Mouse (Mus musculus): ENCODE results near the gene Abca12.

The Abca12 gene

DNA sequence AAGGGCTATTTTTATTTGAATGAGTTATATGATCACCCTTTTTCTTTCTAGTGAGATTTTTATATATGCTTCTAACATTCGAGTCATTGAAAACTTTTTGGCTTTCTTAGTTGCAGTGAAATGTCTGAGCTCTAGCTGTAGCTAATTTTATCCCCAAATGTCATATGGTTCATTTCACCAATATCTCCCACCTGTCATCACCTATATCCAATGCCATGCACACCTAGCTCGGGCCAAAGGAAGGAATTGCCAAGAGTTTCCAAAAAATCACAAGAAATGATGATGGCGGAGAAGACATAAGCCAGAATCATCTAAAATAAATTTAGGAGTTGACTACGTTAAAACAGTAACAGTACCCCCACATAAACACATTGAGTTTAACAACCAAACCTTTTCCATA is 102.5 kb downstream of the Abca12 start:
- DNase-seq, result no peak

DNA sequence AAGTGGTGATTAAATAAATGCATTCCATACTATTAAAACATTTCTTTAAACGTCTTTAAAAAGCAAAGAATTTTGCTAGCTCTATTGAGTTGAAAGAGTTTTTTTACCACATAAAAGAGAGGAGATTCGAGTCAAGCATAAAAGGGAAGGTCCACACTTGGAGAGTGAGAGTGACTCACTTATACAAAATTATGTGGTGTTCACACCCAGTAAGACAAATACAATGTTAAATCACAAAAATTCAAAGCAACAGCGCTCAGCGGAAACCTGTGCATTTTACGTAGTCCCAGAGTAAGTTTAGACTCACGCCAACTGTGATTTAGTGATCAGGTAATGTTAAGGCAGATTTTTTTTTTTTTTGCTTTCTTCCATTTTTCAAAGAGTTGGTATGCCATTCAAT is 104.1 kb downstream of the Abca12 start:
- DNase-seq, result no peak

- no peak for DNase-seq
Measured at GRCm38 (mm10) chr1:71307362-71307761, 107.3 kb downstream of the Abca12 start.

DNA sequence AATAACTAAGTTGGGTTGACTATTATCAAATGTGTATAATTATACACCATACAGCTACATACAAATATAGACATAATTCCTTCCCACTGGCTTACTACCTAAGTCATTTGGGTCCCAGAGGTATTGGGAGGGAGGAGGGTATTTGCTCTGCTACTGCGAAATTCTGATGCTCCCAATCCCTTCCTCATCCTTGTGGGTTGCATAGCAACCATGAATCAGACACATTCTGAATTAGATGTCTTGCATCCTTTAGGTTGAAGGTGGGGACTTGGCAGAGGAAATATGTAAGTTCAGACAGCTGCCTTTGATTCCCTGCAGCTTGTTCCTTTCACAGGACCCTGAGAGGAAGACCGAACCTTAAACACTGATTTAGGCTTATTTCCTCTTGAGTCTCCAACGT is 108.5 kb downstream of the Abca12 start:
- no peak for DNase-seq

- DNase-seq, result no peak
Measured at GRCm38 (mm10) chr1:71304588-71304987, 110.1 kb downstream of the Abca12 start.

GRCm38 (mm10) chr1:71297021-71297420 is 117.7 kb downstream of the Abca12 start:
- no peak for DNase-seq

- no peak for DNase-seq
Measured at GRCm38 (mm10) chr1:71296585-71296984, 118.1 kb downstream of the Abca12 start.

- no peak for DNase-seq
Measured at GRCm38 (mm10) chr1:71291917-71292316, 122.8 kb downstream of the Abca12 start.

DNA sequence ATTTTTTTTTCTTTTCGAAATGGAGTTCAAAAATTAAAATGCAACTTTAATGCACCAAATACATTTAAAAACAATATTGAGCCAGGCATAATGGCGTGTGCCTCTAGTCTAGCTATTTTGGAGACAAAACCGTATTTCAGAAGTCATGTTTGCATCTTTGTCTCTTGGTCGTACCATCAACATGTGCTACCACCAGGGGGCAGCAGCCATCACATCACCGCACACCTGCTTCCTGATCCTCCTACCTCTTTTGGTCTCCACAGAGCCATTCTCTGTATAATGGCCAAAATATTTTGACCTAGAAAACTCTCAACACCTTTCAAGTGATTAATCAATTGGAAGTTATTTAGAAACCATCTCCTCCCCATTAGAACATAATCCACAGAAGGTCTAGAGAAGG is 125.2 kb downstream of the Abca12 start:
- DNase-seq, result peak; percentile 68

DNA sequence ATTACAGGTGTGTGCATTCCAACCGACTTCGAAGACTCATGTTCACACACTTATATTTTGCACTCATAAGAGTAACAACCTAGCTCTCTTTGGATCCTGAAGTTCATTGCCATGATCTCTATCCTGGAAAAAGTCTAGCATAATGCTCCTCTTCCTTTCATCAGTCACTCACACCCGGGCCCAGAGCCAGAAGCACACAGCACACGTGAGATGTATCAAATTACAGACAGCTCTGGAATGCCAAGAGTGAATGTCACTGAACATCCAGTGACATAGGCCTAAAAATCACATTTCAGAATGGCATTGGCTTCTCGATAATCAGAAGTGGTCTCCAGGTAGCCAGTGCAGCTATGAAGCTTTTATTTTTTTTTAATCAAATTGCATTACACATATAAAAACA is 137.8 kb downstream of the Abca12 start:
- DNase-seq, result no peak

DNA sequence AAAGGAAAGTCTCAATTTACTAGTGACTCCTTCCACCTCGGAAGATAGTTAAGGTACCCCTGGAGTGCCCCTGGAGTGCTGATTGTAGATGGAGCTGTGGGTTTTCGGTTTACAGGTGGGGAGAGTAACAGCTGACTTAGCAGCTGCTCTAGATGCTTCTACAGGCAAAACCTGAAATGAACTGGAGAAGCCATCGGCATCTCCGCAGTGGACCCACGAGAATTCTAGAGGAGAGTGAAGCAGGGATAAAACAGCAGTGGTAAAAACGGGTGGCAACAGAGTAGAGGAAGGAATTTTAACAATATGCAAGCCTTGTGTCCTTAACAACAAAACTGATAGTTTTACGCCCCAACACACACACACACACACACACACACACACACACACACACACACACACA is 142.2 kb downstream of the Abca12 start:
- DNase-seq, result no peak

DNA sequence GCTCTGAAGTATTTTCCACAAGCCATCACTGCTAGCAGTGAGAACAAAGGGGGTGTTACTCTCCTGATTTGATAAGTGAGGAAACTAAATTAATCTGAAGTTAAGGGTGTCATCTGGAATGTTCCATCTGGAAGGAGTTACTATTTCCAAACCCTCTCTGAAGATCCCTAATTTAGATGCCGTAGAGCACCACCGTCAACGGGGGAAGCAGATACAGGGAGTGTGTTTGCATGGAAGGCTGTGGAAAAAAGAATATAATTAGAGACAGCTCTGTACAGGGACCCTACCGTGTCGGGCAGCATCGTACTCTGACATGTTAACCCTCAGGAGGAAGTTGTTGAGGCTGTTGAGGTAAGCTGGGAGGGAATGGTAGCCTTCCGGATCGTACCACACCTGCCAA is 142.6 kb downstream of the Abca12 start:
- DNase-seq, result no peak

DNA sequence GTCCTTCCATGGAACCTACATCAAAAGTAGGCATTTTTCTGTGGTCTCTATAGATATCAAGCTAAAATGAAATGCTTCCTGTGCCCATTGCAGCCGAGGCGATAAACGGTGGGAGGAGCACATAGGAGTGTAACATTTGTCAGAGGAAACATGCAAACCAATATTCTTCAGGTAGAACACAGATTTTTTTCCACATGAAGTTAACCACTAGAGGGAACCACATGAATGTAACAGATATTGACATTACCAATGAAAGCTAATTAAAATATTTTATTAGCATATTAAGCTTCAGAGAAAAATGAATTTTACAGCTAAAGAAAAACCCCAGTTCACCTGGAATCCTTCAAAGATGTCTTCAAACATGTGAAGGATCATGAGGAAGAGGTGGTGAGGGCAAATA is 144.6 kb downstream of the Abca12 start:
- DNase-seq, result no peak

- no peak for DNase-seq
Measured at GRCm38 (mm10) chr1:71266630-71267029, 148.1 kb downstream of the Abca12 start.

DNA sequence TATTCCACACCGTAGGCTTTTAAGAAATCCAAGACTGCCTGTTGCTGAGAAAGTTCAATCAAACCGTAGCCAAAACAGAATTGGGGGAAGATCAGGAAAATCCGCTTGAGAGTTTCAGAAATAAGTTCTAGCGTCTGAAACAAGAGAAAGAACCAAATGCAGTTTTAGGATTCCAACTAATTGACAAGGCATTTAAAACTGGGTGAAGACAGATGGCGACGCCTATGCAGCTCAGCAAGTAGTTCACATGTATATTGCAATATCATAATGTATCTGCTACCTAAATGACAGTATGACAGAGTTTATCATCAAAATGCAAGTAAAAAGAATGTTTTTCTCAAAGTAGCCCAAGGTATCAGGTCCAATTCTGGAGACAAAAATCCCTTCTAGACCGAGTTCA is 151.2 kb downstream of the Abca12 start:
- DNase-seq, result no peak

- no peak for DNase-seq
Measured at GRCm38 (mm10) chr1:71244647-71245046, 170.1 kb downstream of the Abca12 start.

DNA sequence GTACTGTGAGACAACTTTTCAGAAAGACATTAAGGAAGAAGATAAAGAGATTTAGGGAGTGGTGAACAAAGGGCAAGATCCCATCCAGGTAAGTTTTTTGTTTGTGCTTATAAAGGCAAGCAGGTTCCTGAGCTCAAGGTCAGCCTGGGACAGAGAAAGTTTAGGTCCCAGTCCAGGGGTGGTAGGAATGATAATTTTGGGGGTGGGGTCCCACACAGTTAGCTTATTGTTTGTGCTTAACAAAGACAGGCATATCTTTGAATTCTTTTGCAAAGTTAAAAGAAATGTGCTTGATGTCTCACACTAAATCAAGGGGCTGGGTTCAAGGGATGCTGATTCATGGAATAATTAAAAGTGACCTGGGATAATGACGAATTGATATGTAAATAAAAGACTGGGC is 173.3 kb downstream of the Abca12 start:
- no peak for DNase-seq

GRCm38 (mm10) chr1:71239586-71239985 is 175.1 kb downstream of the Abca12 start:
- no peak for DNase-seq

DNA sequence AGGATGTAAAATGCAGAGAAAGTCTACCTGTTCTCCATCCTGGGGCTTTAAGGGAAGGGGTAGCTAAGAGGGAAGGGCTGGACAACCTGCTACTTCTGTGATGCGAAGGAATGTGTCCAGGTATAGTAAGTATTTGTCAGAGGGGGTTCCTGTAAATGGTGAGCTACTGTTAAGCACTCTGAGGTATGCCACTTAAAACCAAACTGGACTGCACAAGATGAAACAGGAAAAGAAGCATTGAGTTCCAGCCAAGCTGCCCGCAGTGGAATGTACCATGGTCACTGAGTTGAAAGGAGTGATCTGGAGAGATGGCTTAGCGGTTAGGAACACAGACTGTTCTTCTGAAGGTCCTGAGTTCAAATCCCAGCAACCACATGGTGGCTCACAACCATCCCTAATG is 179.4 kb downstream of the Abca12 start:
- no peak for DNase-seq

DNA sequence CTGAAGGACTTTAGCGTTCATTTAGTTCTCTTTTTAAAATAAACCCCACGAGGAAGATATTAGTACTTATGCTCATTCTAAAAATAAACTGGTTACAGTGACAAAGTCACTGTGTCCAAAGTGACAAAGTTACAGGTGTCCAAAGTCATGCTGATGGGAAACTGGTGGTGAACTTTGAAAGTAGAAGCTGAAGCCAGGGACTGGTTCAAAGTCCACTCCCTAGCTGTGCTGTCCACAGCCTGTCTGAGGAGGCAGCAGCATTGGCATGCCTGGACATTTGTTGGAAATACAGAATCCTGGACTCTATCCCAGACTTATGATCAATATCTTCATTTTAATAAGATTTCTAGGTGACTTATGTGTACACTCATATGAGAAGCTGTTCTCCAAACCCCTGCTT is 183.5 kb downstream of the Abca12 start:
- DNase-seq, result peak; percentile 67

GRCm38 (mm10) chr1:71203581-71203980 is 211.1 kb downstream of the Abca12 start:
- peak; percentile 5 for DNase-seq

DNA sequence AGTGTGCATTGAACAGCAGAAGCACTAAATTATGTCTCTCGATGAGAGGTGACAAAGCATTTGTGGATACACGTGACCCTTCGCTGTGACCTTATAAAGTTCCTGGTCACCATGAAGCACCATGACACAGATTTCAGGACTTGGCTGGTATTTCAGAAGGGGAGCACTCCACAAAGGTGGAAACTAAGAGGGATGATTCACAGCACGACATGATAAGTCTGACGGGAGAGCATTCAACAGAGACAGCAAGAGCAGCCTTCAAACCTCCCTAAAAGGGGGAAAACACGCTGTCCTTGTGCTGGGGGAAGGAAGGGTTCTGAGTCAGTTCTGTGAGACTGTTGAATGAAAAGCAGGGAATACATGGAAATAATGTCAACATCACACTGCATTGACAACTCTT is 218.5 kb downstream of the Abca12 start:
- no peak for DNase-seq

DNA sequence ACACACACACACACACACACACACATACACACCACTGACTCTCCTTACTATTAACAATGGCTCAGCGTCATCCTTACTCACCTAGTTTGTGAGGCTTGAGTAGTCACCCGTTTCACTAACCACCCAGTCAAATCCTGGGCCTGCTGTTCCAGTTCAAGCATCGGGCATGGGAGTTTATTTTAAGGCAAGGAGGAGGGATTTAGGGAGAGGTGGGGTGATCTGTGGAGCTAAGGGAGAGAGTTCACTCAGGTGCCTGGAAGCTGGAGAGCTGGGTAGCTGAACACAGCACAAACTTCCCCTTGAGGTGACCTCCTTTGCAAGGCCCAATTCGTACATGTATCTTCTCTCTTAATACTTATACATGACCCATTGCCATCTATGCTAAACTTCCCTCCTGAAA is 219.4 kb downstream of the Abca12 start:
- peak; percentile 28 for DNase-seq

- DNase-seq, result no peak
Measured at GRCm38 (mm10) chr1:71193931-71194330, 220.8 kb downstream of the Abca12 start.

Data from kidney, adult 9 months (tissue).